ENCODE assay signal across 10 mouse cellular contexts in the genomic region with DNA sequence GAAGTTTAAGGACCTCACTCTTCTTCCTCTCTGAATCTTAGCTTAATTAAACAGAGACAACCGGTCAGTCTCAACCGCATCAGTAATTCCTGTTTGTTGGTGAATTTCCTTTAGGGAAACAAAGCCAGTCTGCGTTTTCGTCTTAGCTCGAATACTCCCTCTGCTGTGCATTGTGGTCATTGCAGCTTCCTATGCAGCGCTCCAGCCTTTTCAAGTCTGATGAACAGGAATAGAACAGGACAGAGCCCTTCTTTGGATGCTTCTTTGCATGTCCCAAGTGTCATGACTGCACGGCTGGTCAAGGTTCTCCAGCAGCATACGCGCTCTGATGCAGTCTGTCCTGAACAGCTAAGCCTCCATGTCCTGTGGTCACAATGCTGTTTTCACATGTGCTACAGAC. TPM values are rescaled to one million over a fixed set of nuclear protein-coding genes. Genes with fewer than 3 reads are reported as not detected.
DNase-seq lines count a peak whose midpoint lies in the region; TF ChIP-seq lines count a peak whose summit lies in the region.
"Had no signal": no experiment of that assay in that cellular context is flagged by ENCODE, and none has a peak within 500 bp of the region (broad histone marks: within the 10 kb centered on the region; RNA-seq: fewer than 3 reads in every experiment).

No protein-coding gene starts in this region.

- intact Hi-C loops in gastrocnemius, adult 2 months (cut with DNase I): loop anchor here (2.0 to 5.0 kb wide), 3 partner anchors 30 to 62 kb away; partner anchors contain the start of gene Usp49

- no peak overlapping the region for H3K27ac ChIP-seq in gastrocnemius, adult 2 months
- H3K27ac ChIP-seq: embryonic facial prominence, embryonic 13.5 days had no signal

- H3K4me3 ChIP-seq in gastrocnemius, adult 2 months: no peak overlapping the region
- H3K4me3 ChIP-seq: embryonic facial prominence, embryonic 13.5 days; megakaryocyte, embryonic 14.5 days had no signal

- TF ChIP-seq CTCF in gastrocnemius, adult 2 months (IDR thresholded peaks at IDR 0.05): peak; percentile 96

- DNase-seq in layer of hippocampus, adult 11-12 months (ENCODE audit: low spot score): peak; percentile 80
- no peak for DNase-seq in layer of hippocampus, adult 9-11 months
- peak; percentile 35 for DNase-seq in T-cell, adult 2 months (ENCODE audit: low spot score)
- peak; percentile 65 to 76 for DNase-seq in cerebellum, postnatal 4 days (ENCODE audit: low spot score in 2 of 2)
- DNase-seq in gastrocnemius, adult 2 months: peak; percentile 69
- DNase-seq in layer of hippocampus, adult 9-10 months (ENCODE audit: low spot score): peak; percentile 70
- DNase-seq in mesoderm, embryonic 11.5 days (ENCODE audit: low read depth, low spot score): peak; percentile 79
- peak; percentile 50 to 79 for DNase-seq in spleen, postnatal 4 days (ENCODE audit: low spot score in 2 of 2)

RNA-seq across cellular contexts. Expression of gene Tomm6, which starts 11.6 kb away (rescaled TPM):
- total RNA-seq in gastrocnemius, adult 2 months (2021): 100 to 1,000 TPM; 125 TPM

RNA-seq across cellular contexts. Expression of gene Frs3, which starts 12.2 kb away (rescaled TPM):
- 1 to 10 TPM; 4.2 to 5.7 TPM for total RNA-seq in gastrocnemius, adult 2 months (2021)

RNA-seq across cellular contexts. Expression of gene Gm21981, which starts 17.7 kb away (rescaled TPM):
- under 1 TPM; 0.45 to 0.46 TPM for total RNA-seq in gastrocnemius, adult 2 months (2021)

RNA-seq across cellular contexts. Expression of gene Prickle4, which starts 18.0 kb away (rescaled TPM):
- total RNA-seq in gastrocnemius, adult 2 months (2021): 1 to 10 TPM; 2.6 to 3.7 TPM

RNA-seq across cellular contexts. Expression of gene Usp49, which starts 46.1 kb away (rescaled TPM):
- total RNA-seq in gastrocnemius, adult 2 months (2021): 1 to 10 TPM; 3.1 to 4.5 TPM
